Mouse (Mus musculus): ENCODE data around the gene Slc35e2.
"Not testable (repeated sequence)": the region's sequence is repeated elsewhere in the genome, so short reads cannot be mapped to it uniquely, and the experiment has no call there.

Slc35e2 gene

GRCm38 (mm10) chr4:155601091-155601996 is at the start of gene Slc35e2:
Slc35e2 (plus strand) TSS chr4:155601416.
- DNase-seq = peak; percentile 95 to 96

DNA sequence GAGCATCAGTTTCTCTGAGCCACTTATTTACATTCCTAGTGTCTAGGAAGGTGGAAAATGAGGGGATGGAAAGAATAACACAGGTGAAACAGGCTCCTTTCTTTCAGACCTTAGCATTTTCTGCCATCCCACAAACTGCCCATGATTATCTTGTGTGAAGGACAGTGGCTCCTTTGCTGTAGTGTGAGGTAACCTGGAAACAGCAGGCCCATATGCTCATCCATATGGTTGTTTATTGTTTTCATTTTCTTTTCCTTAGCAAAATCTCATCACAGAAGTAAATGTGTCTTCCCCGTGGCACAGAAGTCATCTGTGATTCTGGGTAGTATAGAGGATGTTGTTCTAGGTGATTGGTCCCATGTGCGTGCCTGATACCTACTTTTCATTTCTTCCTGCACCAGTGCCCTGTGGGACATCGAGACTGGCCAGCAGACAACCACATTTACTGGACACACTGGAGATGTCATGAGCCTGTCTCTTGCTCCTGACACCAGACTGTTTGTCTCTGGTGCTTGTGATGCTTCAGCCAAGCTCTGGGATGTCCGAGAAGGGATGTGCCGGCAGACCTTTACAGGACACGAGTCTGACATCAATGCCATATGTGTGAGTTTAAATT is 48.2 kb upstream of the Slc35e2 start:
- peak; percentile 38 to 57 for DNase-seq

GRCm38 (mm10) chr4:155554880-155555279 is 46.3 kb upstream of the Slc35e2 start:
- DNase-seq = no peak

- DNase-seq = no peak
These were observed 45.8 kb upstream of the Slc35e2 start for GRCm38 (mm10) chr4:155555464-155555863.

DNA sequence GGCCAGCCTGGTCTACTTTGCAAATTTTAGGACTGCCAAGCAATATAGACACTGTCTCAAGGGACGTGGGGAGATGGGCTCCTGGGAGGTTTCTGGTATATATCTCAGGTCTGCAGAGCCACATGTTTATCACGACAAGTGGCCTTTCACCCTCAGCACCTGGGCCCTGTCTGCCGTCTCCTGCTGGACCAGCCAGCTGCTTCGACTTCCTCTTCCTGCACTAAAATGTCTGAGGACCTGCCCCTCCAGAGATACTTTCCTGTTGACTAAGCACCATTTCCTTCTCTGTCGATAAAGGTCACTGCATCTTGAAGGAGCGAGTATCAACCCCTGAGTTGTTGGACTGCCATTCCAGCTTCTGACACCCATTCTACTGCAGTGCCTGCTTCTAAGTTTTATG is 41.8 kb upstream of the Slc35e2 start:
- no peak for DNase-seq

- DNase-seq = no peak
These were observed 40.3 kb upstream of the Slc35e2 start for GRCm38 (mm10) chr4:155560932-155561331.

- DNase-seq = no peak
These were observed 39.4 kb upstream of the Slc35e2 start, which contains the start of gene Nadk for GRCm38 (mm10) chr4:155561661-155562442. Nadk (plus strand) TSS chr4:155562378.

- DNase-seq = peak; percentile 59 to 63
These were observed 38.4 kb upstream of the Slc35e2 start for GRCm38 (mm10) chr4:155562725-155563399.

DNA sequence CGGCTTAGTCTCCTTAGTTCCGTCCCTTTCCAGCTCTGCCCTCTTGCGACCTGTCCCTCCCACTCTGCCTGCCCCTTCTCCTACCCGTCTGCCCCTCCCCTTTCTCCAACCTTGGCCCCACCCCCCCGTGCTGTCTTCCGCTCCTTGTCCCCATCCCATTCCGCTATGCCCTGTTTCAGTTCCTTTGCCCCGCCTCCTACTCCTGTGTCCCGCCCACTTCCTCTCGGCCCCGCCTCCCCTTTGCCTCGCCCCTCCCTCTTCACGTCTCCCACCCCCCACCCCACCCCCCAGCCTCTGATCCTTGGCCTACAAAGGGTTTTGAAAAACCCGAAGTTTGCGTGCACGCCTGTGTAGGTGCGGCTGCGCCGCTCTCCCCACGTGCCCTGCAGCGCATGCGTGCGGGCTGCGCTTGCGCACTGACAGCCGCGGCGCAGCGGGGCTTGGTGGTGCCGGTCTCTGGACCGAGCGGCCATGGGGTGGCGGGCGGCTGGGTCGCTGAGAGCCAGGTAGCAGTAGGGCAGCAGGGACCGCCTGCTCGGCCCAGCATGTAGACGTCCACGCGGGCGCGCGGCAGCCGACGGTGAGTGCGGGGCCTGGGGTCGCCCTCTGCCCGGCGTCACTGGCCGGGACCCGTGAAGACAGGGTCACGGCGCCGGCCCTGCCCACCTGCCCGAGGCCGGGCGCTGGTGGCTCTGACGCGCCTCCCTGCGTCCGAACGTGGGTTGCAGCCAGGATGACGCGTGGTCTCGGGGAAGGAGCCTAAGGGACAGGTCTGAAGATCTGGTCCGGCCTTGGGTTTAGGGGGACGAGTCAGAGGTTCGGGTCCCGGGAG is 37.6 kb upstream of the Slc35e2 start:
- DNase-seq = peak; percentile 92 to 94

GRCm38 (mm10) chr4:155564315-155565069 is 36.7 kb upstream of the Slc35e2 start:
- DNase-seq = no peak

GRCm38 (mm10) chr4:155566555-155566954 is 34.7 kb upstream of the Slc35e2 start:
- no peak for DNase-seq

- peak in 1 of 2 experiments; percentile 44 for DNase-seq
These were observed 33.0 kb upstream of the Slc35e2 start for GRCm38 (mm10) chr4:155568170-155568569.

- no peak for DNase-seq
These were observed 32.4 kb upstream of the Slc35e2 start for GRCm38 (mm10) chr4:155568632-155569370.

DNA sequence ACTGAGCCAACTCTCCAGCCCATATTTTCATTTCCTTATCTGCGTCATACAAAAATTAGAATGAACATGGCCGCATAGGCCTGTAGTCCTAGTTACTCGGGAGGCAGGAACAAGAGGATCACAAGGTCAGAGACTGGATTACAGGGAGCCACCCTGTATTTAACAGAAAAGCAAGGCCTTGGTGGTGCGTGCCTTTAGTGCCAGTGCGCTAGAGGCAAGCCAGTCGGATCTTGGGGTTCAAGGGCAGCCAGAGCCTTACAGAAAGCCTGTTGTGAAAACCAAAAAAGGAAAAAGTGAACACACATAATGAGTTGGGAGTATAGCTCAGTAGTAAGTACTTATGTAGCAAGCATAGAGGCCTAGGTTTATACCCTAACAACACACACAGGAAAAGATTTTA is 31.4 kb upstream of the Slc35e2 start:
- no peak for DNase-seq

DNA sequence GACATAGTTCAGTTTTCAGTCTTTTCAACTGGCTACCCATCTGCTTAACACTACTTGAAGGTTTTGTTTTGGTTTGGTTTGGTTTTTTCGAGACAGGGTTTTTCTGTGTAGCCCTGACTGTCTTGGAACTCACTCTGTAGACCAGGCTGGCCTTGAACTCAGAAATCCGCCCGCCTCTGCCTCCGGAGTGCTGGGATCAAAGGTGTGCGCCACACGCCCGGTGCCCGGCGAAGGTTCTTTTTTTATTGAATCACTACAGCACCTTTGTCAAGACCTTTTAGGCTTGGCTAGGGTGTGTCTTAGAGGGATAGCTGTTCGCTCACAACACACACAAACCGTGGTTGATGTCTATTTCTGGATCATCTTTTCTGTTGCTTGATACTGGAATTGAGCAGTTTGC is 30.9 kb upstream of the Slc35e2 start:
- DNase-seq = not testable (repeated sequence)

- no peak for DNase-seq
These were observed 29.8 kb upstream of the Slc35e2 start for GRCm38 (mm10) chr4:155571442-155571841.

- DNase-seq = no peak
These were observed 28.1 kb upstream of the Slc35e2 start for GRCm38 (mm10) chr4:155573155-155573554.

DNA sequence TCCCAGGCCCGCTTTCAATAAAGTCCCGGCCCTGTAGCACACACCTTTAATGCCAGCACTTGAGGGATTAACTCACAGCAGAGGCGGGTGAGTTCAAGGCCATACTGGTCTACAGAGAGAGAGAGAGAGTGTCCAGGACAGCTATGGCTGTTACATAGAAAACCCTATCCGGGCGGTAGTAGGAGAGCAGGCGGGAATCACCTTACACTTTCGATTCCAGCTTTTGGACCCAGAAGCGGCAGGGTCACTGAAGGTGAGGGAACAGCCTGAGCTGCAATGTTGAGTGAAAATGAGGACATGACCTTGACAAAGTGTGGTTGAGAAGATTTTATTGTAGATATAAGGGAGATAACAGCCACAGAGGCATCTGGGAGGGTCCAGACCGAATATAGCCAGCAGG is 27.3 kb upstream of the Slc35e2 start:
- no peak for DNase-seq

DNA sequence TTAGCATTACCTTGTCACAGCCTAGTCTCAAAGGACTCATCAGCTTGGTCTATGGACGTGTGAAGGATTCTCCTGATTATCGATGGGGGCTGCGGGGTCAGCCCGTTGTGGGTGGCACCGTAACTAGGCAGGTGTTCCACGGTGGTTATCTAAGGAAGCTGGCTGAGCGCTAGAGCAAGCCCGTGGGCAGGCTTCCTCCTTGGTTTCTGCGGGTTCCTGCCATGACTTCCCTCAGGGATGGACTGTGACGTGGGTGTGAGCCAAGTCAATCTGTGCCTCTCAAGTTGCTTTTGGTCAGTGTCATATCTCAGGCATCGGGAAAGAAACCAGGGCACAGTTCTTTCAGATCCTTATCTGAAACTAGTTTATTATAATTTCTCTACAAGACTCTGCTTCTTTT is 26.3 kb upstream of the Slc35e2 start:
- peak; percentile 31 for DNase-seq

GRCm38 (mm10) chr4:155575521-155575920 is 25.7 kb upstream of the Slc35e2 start:
- no peak for DNase-seq

All from cerebellum, postnatal 36 days (tissue).